Comparison of ENCODE assay signal across 8 mouse cellular contexts in genomic region chr12:34906704-34907505, GRCm38 (mm10). TPM values are rescaled to one million over a fixed set of nuclear protein-coding genes. Genes with fewer than 3 reads are reported as not detected.
DNase-seq lines count a peak whose midpoint lies in the region; ATAC-seq and TF ChIP-seq lines count a peak whose summit lies in the region.

No protein-coding gene starts in this region.

- peak overlapping the region; percentile 62 for H3K4me3 ChIP-seq in bone marrow, adult 2 months (replicated peaks; ENCODE audit: control insufficient read depth, low read depth, low read length)
- peak overlapping the region; percentile 51 for H3K4me3 ChIP-seq in embryonic fibroblast, embryonic 13.5 days (ENCODE audit: insufficient read depth, low read length)
- H3K4me3 ChIP-seq in hindbrain, embryonic 12.5 days, result peak overlapping the region; percentile 73
- peak overlapping the region; percentile 65 for H3K4me3 ChIP-seq in limb, embryonic 11.5 days (ENCODE audit: low read depth, low read length)
- H3K4me3 ChIP-seq in myocyte, result no peak overlapping the region

- no peak overlapping the region for H3ac ChIP-seq in myocyte (ENCODE audit: control insufficient read depth, insufficient read length)

- no peaks in the 10 kb centered on the region for H3K9me3 ChIP-seq in hindbrain, embryonic 12.5 days (replicated peaks)
- H3K9me3 ChIP-seq in limb, embryonic 11.5 days (ENCODE audit: control insufficient read depth, low read length), result no peaks in the 10 kb centered on the region

- H3K27me3 ChIP-seq in hindbrain, embryonic 12.5 days, result peaks cover 23% of the 10 kb centered on the region
- H3K27me3 ChIP-seq in limb, embryonic 11.5 days (ENCODE audit: control insufficient read depth, insufficient read depth, low read length), result peaks cover 16% of the 10 kb centered on the region; the same call in 1 of the 2 replicates
- peaks cover 17% of the 10 kb centered on the region for H3K27me3 ChIP-seq in myocyte (ENCODE audit: control insufficient read depth, insufficient read depth, insufficient read length)

- H3K9ac ChIP-seq in hindbrain, embryonic 12.5 days, result peak overlapping the region; percentile 60
- H3K9ac ChIP-seq in limb, embryonic 11.5 days (ENCODE audit: low read length), result peak overlapping the region; percentile 60

- peak; percentile 94 for ATAC-seq in hindbrain, embryonic 12.5 days (ENCODE audit: low FRiP score)
- ATAC-seq in limb, embryonic 11.5 days (ENCODE audit: insufficient number of reproducible peaks, low FRiP score, low TSS enrichment, low read depth), result peak; percentile 81

- H3K36me3 ChIP-seq in hindbrain, embryonic 12.5 days, result no peaks in the 10 kb centered on the region
- no peaks in the 10 kb centered on the region for H3K36me3 ChIP-seq in limb, embryonic 11.5 days (ENCODE audit: control insufficient read depth, insufficient read depth, low read length)
- H3K36me3 ChIP-seq in myocyte (ENCODE audit: control insufficient read depth, insufficient read depth), result no peaks in the 10 kb centered on the region

- no peaks in the 10 kb centered on the region for H3K79me2 ChIP-seq in myocyte (ENCODE audit: control insufficient read depth, insufficient read depth)

- peak overlapping the region; percentile 71 for H3K4me2 ChIP-seq in hindbrain, embryonic 12.5 days (replicated peaks)
- H3K4me2 ChIP-seq in limb, embryonic 11.5 days (ENCODE audit: low read depth, severe bottlenecking), result peak overlapping the region; percentile 95
- H3K4me2 ChIP-seq in myocyte (ENCODE audit: low read depth), result peak overlapping the region; percentile 42

- no peak for TF ChIP-seq CTCF in bone marrow, adult 2 months (IDR thresholded peaks at IDR 0.05; ENCODE audit: control insufficient read depth, insufficient read depth, low read length)
- TF ChIP-seq CTCF in embryonic fibroblast, embryonic 13.5 days (IDR thresholded peaks at IDR 0.05; ENCODE audit: borderline replicate concordance, insufficient read depth, low read length), result no peak

- peak; percentile 11 for DNase-seq in adrenal gland, postnatal 10 days
- no peak for DNase-seq in adrenal gland, adult (ENCODE audit: inconsistent age in 2 of 2, low spot score in 1 of 2)
- peak; percentile 62 for DNase-seq in limb, embryonic 11.5 days (ENCODE audit: low spot score)
- peak; percentile 27 for DNase-seq in thymus, postnatal 0 days (ENCODE audit: low spot score)

- WGBS in bone marrow, adult 2 months, result 1% methylated on average over 107 of the region's 107 CpGs
- WGBS in hindbrain, embryonic 12.5 days, result under 1% methylated on average over 72 of the region's 107 CpGs
- WGBS in limb, embryonic 11.5 days, result under 1% methylated on average over 78 of the region's 107 CpGs

- no peak for TF ChIP-seq POLR2A in bone marrow, adult 2 months (IDR thresholded peaks at IDR 0.05; ENCODE audit: borderline replicate concordance, control insufficient read depth, low read depth, low read length)
- no peak for TF ChIP-seq POLR2A in embryonic fibroblast, embryonic 13.5 days (IDR thresholded peaks at IDR 0.05; ENCODE audit: low read depth, low read length)
- TF ChIP-seq POLR2A in myocyte (IDR thresholded peaks at IDR 0.05; ENCODE audit: insufficient read length, low read depth), result no peak

- no peaks in the 10 kb centered on the region for H3K4me1 ChIP-seq in bone marrow, adult 2 months (ENCODE audit: control insufficient read depth, insufficient read depth, low read length)
- no peaks in the 10 kb centered on the region for H3K4me1 ChIP-seq in embryonic fibroblast, embryonic 13.5 days (ENCODE audit: control insufficient read depth, insufficient read depth, low read length)
- H3K4me1 ChIP-seq in hindbrain, embryonic 12.5 days, result 0 out of 2 replicates have a peak, but pooled peaks cover 2% of the 10 kb centered on the region
- H3K4me1 ChIP-seq in limb, embryonic 11.5 days (ENCODE audit: control insufficient read depth, insufficient read depth, low read length), result no peaks in the 10 kb centered on the region

- H3K27ac ChIP-seq in bone marrow, adult 2 months (ENCODE audit: control insufficient read depth, insufficient read depth, low read depth, low read length, poor library complexity), result no peak overlapping the region
- no peak overlapping the region for H3K27ac ChIP-seq in embryonic fibroblast, embryonic 13.5 days (ENCODE audit: insufficient read depth, low read length)
- peak overlapping the region; percentile 7; the same call in 1 of the 2 replicates for H3K27ac ChIP-seq in hindbrain, embryonic 12.5 days
- H3K27ac ChIP-seq in limb, embryonic 11.5 days (replicated peaks; ENCODE audit: low read depth, low read length), result no peak overlapping the region

TF ChIP-seq in myocyte, 11 proteins besides CTCF, POLR2A, EP300 and RAD21:
- no peak for TF ChIP-seq MYOG (IDR thresholded peaks at IDR 0.05; ENCODE audit: control insufficient read depth in 1 of 3, insufficient read depth in 1 of 3, insufficient read length in 2 of 3, low read depth in 2 of 3)
TF ChIP-seq in myocyte: peak in this region for 0.

RNA-seq across cellular contexts. Expression of gene Hdac9, which starts 10.0 kb away (rescaled TPM):
- 1 to 10 TPM; 3.5 to 4.1 TPM for total RNA-seq in adrenal gland, postnatal 10 days (2021)
- polyA plus RNA-seq in bone marrow, adult 2 months (2011; ENCODE audit: insufficient read depth, insufficient read length, low replicate concordance, missing spikeins), result 2.9 and 7.6 TPM in 2 replicates
- polyA plus RNA-seq in embryonic fibroblast, embryonic 13.5 days (2011; ENCODE audit: insufficient read length, low read depth, missing spikeins), result 3.7 and 6.0 TPM in 2 replicates
- polyA plus RNA-seq in hindbrain, embryonic 12.5 days (2016; fragmentation: Nextera tagmentation; extraction: Ambion mirVana), result 9.0 and 9.1 TPM in 2 replicates
- 5.5 and 5.7 TPM in 2 replicates for polyA plus RNA-seq in limb, embryonic 11.5 days (2014; fragmentation: Nextera tagmentation; extraction: Ambion mirVana)
- polyA plus RNA-seq in myocyte (2012; fragmentation: generic; extraction: Trizol), result 0.47 TPM
- 0.68 and 0.77 TPM in 2 replicates for polyA plus RNA-seq in thymus, postnatal 0 days (2015; fragmentation: Nextera tagmentation; extraction: Ambion mirVana)

Comparison
In these comparisons a context has a peak if more than half of its experiments do, and no peak if none do; other contexts are left out.
1. DNase-seq: peak in adrenal gland, postnatal 10 days (single experiment), limb, embryonic 11.5 days (single experiment) and thymus, postnatal 0 days (single experiment); none in adrenal gland, adult (0 of 2).
2. H3K4me2 ChIP-seq: peak in every context shown above with its lines; median percentile 95 in limb, embryonic 11.5 days; 71 in hindbrain, embryonic 12.5 days; 42 in myocyte.